Mouse (Mus musculus) stomach, postnatal 0 days (tissue): Measurements from ENCODE around the gene Slc25a17. TPM values are rescaled to one million over a fixed set of nuclear protein-coding genes. Genes with fewer than 3 reads are reported as not detected.

Experiments
- ATAC-seq: fragments of 200-750 bp; cut with Nextera tagmentation; 2 replicates; pipeline ENCODE4 v1.8.0; 2017; ENCODE audit not compliant: low FRiP score, low TSS enrichment
- DNase-seq: peaks from one replicate; pipeline ENCODE4 v3.0.0-alpha.2; 2016; ENCODE audit warnings: low spot score
- H3K27ac ChIP-seq: fragments of 300-500 bp; sonication (generic); replicated peaks from 2 replicates; pipeline ENCODE4 v1.5.1; 2014; ENCODE audit warnings: mild to moderate bottlenecking, control low read depth
- H3K27me3 ChIP-seq: fragments of 300-500 bp; sonication (generic); 2 replicates; pipeline ENCODE4 v1.6.1; 2014; ENCODE audit warnings: low read length; ENCODE audit not compliant: control insufficient read depth, insufficient read depth
- H3K36me3 ChIP-seq: fragments of 300-500 bp; sonication (generic); 2 replicates; pipeline ENCODE4 v1.6.1; 2014; ENCODE audit warnings: low read length, mixed read lengths; ENCODE audit not compliant: control insufficient read depth, insufficient read depth
- H3K4me1 ChIP-seq: fragments of 300-500 bp; sonication (generic); replicated peaks from 2 replicates; pipeline ENCODE4 v1.6.1; 2014; ENCODE audit warnings: antibody characterized with exemption; ENCODE audit not compliant: control insufficient read depth, insufficient read depth
- H3K4me2 ChIP-seq: fragments of 300-500 bp; sonication (generic); replicated peaks from 2 replicates; pipeline ENCODE4 v1.6.1; 2014; ENCODE audit warnings: low read depth, mild to moderate bottlenecking, control low read depth, moderate library complexity
- H3K4me3 ChIP-seq: fragments of 300-500 bp; sonication (generic); 2 replicates; pipeline ENCODE4 v1.5.1; 2014; ENCODE audit warnings: low read depth, low read length, control low read depth
- H3K9ac ChIP-seq: fragments of 300-500 bp; sonication (generic); 2 replicates; pipeline ENCODE4 v1.6.1; 2014; ENCODE audit warnings: mild to moderate bottlenecking, low read length, control low read depth, mixed read lengths
- H3K9me3 ChIP-seq: fragments of 300-500 bp; sonication (generic); 2 replicates; pipeline ENCODE4 v1.6.1; 2016; ENCODE audit warnings: low read length; ENCODE audit not compliant: control insufficient read depth
- CTCF ChIP-seq: IDR thresholded peaks from 2 replicates; pipeline ENCODE4 v1.5.1; 2016; ENCODE audit warnings: antibody characterized with exemption, low read depth, mild to moderate bottlenecking, moderate library complexity
- EP300 ChIP-seq: optimal IDR thresholded peaks from 2 replicates; pipeline ENCODE3; 2016; ENCODE audit warnings: antibody characterized with exemption
- WGBS: fragments of 180-500 bp; shearing (Covaris S2); extraction: QIAGEN DNeasy Blood & Tissue Kit; methylation state at CpG from one replicate; pipeline ENCODE4 v1.1.7; 2014; 5-methylcytosine and 5-hydroxymethylcytosine counted together
- polyA plus RNA-seq: library from polyadenylated mRNA; unstranded; fragments of >200 nt; fragmentation: Nextera tagmentation; extraction: Ambion mirVana; gene quantifications from 2 replicates; pipeline ENCODE4 v1.2.1, GENCODE M21; 2015

The Slc25a17 gene
- polyA plus RNA-seq, 1 experiment from 2014 or later = 85.1 TPM

DNA sequence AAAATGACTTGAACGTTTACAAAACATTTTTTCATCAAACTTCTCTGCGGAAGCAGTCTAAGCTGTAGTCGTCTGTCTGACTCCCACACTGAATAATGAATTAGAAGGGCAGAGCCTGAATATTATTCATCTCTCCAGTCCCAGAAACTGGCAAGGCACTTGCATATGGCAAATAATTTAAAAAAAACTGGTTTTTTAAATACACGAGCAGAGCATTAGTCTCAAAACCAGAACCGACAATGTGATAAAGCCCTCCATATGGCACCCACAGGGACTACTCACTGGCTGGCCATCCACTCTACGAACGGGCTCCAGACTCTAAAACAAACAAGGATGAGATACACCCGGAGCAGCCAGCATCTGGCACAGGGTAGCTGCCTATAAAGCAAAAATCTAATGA, 55.6 kb downstream of the Slc25a17 start:
- TF ChIP-seq EP300 (no peak), CTCF (no peak)
- DNase-seq = no peak
- Histone ChIP-seq H3K36me3 (no peaks in the 10 kb centered on the region), H3K4me3 (no peak overlapping the region), H3K9me3 (no peaks in the 10 kb centered on the region), H3K27me3 (no peaks in the 10 kb centered on the region), H3K4me2 (no peak overlapping the region), H3K27ac (peak overlapping the region; percentile 24; the same call in 1 of the 2 replicates), H3K9ac (no peak overlapping the region), H3K4me1 (no peaks in the 10 kb centered on the region)
- 35% methylated on average over 8 of the region's 8 CpGs for WGBS
- no peak; the same call in 1 of the 2 replicates for ATAC-seq

DNA sequence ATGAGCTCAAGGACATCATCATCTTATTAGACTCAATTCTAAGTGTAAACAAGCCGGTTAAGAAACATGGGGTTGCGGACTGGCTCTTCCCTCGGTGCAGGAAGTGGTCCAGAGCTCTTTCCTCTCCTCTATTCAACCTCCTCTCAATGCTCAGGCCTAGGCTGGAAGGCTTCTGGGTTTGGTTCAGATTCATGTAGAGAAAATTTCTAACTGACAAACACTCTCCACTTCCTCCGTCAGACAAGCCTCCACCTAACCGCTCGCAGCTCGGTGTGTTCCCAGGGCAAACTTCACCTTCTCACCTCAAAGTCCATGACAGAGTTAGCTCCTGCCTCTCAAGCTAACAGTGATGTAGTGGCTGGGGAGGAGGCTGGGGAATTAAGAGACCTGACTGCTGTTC, 56.6 kb downstream of the Slc25a17 start:
- no peak for TF ChIP-seq EP300
- no peak for TF ChIP-seq CTCF
- Histone ChIP-seq H3K9me3 (no peaks in the 10 kb centered on the region), H3K4me2 (no peak overlapping the region), H3K27ac (no peak overlapping the region), H3K36me3 (no peaks in the 10 kb centered on the region), H3K4me3 (no peak overlapping the region), H3K9ac (no peak overlapping the region), H3K4me1 (no peaks in the 10 kb centered on the region), H3K27me3 (no peaks in the 10 kb centered on the region)
- WGBS = 90% methylated on average over 7 of the region's 7 CpGs
- DNase-seq (no peak), ATAC-seq (no peak)

DNA sequence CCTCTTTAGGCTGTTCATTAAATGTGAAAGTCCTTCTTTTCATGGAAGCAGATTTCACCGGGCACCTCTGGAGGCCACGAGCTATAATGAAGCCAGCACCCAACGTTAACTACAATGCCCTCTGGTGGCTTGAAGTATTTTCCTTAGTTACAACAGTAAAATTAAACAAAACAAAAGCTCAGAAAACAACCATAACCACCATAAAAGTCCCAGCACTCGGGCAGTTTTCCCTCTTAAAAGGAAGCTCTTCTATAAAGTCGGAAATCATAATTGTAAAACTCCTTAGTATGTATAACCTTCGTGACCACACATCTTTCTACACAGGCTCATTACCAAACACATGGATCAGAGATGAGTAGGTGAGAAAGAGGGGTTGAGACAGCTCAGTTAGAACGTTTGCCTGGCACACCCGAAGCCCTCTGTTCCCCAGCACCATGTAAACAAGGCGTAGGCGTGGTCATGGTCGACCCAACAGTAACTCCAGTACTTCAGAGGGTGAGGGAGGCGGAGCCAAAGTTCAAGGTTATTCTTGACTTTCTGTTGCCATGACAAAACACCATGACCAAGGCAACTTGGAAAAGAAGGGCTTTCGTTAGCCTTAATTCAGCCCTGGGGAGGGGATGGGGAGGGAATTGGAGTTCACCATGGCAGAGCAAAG, 58.3 kb downstream of the Slc25a17 start:
- DNase-seq (no peak), ATAC-seq (no peak)

DNA sequence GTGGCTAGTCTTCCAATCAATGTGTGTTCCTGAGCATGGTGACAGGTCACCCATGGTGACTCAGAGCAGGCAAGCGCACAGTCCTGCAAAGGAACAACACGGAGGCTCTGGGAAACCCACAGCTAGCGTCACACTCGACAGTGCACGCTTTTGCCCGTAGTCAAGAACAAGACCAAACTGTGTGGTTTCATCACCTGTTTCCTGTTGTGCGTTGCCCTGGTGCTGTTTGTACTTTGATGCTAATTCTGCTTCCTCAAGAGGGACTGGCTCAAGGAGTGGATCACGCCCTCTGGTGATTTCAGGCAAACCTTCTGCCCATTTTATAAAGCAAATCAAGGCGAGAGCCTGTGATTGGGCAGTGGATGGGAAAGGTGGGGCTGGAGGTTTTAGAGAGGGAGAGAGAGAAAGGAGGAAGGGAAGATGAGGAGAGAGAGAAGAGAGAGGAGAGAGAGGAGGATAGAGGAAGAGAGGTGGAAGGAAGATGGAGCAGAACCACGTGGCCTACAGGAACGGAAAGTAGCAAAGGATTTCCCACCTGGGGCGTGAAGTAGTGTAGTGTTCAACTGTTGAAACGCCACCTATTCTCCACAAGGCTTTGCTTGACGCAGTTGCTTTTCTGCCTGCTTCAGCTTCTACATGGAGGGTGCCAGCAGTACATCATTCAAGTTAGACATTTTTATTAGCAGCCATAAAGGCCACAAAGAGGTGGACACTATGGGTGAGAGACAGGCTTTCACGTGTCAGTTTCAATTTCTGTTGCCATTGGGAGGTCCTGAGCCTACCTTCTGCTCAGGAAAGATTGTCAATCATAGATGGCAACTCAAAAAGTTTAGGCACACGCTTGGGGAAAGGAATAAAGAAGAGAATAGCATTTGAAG, 59.2 kb downstream of the Slc25a17 start:
- no peaks in the 10 kb centered on the region for H3K27me3 ChIP-seq
- no peaks in the 10 kb centered on the region for H3K9me3 ChIP-seq
- TF ChIP-seq CTCF = no peak
- no peak for TF ChIP-seq EP300
- H3K9ac ChIP-seq = no peak overlapping the region
- no peak overlapping the region for H3K27ac ChIP-seq
- H3K4me3 ChIP-seq = no peak overlapping the region
- 69% methylated on average over 16 of the region's 16 CpGs for WGBS
- ATAC-seq (peak; percentile 61; the same call in 1 of the 2 replicates), DNase-seq (peak; percentile 21)
- H3K4me1 ChIP-seq = no peaks in the 10 kb centered on the region
- no peak overlapping the region for H3K4me2 ChIP-seq
- no peaks in the 10 kb centered on the region for H3K36me3 ChIP-seq

More for the DNA sequence above, 58.3 kb downstream of the Slc25a17 start:
- no peak overlapping the region for H3K4me2 ChIP-seq
- TF ChIP-seq CTCF (peak; percentile 75), EP300 (no peak)
- H3K27me3 ChIP-seq = no peaks in the 10 kb centered on the region
- no peak overlapping the region for H3K4me3 ChIP-seq
- 52% methylated on average over 13 of the region's 13 CpGs for WGBS
- no peak overlapping the region for H3K9ac ChIP-seq
- no peaks in the 10 kb centered on the region for H3K4me1 ChIP-seq
- H3K36me3 ChIP-seq = no peaks in the 10 kb centered on the region
- H3K27ac ChIP-seq = no peak overlapping the region
- H3K9me3 ChIP-seq = no peaks in the 10 kb centered on the region

DNA sequence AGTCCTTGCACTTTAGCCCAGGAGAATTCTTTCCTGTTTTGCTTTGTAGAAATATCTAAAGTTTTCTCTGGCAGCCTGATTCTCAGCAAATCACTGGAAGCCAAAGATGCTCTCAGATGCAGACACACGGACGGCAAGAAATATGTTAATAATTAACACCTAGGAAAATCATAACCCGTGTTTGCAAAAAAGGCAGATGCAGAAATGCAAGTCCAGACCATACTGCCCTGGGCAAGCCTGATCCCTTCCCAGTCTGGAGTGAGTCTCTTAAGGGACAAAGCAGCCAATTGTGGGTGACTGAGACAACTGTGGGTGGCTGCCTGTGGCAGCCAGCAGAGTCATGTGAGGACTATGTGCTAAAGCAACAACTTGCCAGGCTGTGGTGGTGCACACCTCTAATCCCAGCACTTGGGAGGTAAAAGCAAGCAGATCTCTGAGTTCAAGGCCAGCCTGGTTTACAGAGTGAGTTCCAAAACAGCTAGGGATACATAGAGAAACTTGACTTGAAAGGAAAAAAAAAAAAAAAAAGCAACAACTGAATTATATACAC, 60.0 kb downstream of the Slc25a17 start:
- ATAC-seq (peak; percentile 38; the same call in 1 of the 2 replicates), DNase-seq (no peak)
- 60% methylated on average over 3 of the region's 3 CpGs for WGBS
- H3K27ac ChIP-seq = no peak overlapping the region
- H3K27me3 ChIP-seq = no peaks in the 10 kb centered on the region
- H3K4me3 ChIP-seq = no peak overlapping the region
- no peaks in the 10 kb centered on the region for H3K4me1 ChIP-seq
- H3K9me3 ChIP-seq = no peaks in the 10 kb centered on the region
- TF ChIP-seq EP300 (no peak), CTCF (no peak)
- no peak overlapping the region for H3K4me2 ChIP-seq
- H3K36me3 ChIP-seq = no peaks in the 10 kb centered on the region
- no peak overlapping the region for H3K9ac ChIP-seq

DNA sequence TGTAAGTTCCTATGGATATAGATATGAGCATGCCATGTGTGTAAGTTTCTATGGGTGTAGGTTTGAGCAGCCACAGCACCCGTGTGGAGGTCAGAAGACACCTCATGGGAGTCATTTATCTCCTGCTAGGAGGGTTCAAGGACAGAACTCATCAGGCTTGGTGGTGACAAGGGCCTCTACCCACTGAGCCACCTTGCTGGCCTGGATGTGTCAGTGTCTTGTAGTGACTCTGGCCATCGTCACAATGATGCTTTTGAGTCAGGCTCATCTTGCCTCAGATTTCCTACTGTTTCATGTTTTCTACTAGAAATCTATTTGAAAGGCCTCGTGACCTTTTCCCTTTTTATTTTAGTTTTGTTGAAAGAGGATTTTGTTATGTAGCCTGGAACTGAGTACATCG, 61.1 kb downstream of the Slc25a17 start:
- Histone ChIP-seq H3K4me1 (no peaks in the 10 kb centered on the region), H3K9me3 (no peaks in the 10 kb centered on the region), H3K4me3 (no peak overlapping the region), H3K36me3 (no peaks in the 10 kb centered on the region), H3K4me2 (no peak overlapping the region), H3K27ac (no peak overlapping the region), H3K9ac (no peak overlapping the region), H3K27me3 (no peaks in the 10 kb centered on the region)
- WGBS = 70% methylated on average over 4 of the region's 4 CpGs
- TF ChIP-seq EP300 (no peak), CTCF (no peak)
- DNase-seq (no peak), ATAC-seq (no peak)
